Mouse (Mus musculus) kidney, adult 2 months (tissue): ENCODE measurements around the gene Xntrpc.
"Not testable (repeated sequence)": the region's sequence is repeated elsewhere in the genome, so short reads cannot be mapped to it uniquely, and the experiment has no call there.

Experiments
- CTCF ChIP-seq: fragments of 200-500 bp; conservative IDR thresholded peaks from 2 replicates; pipeline ENCODE4 v1.5.1; 2011; ENCODE audit warnings: low read depth, mild to moderate bottlenecking, control low read depth, low read length, moderate library complexity, mixed read lengths; ENCODE audit not compliant: insufficient read depth, insufficient read length
- POLR2A ChIP-seq: fragments of 200-500 bp; IDR thresholded peaks from one replicate; pipeline ENCODE4 v1.6.1; 2011; ENCODE audit warnings: low read depth, low read length, control low read depth

- TF ChIP-seq CTCF, POLR2A: not testable (repeated sequence)
Measured at GRCm38 (mm10) chr7:102020934-102021333, 44.6 kb upstream of the Xntrpc start.
